Mouse (Mus musculus) small intestine, adult 2 months (tissue): ENCODE data around the gene Rap1gap2.

Source experiments
- CTCF ChIP-seq: fragments of 200-500 bp; IDR thresholded peaks from 2 replicates; pipeline ENCODE4 v1.5.1; 2012; ENCODE audit warnings: low read depth, mild to moderate bottlenecking, control low read depth, inconsistent platforms, low read length, moderate library complexity, mixed read lengths; ENCODE audit not compliant: insufficient replicate concordance, insufficient read length; ENCODE audit errors: extremely low read depth
- POLR2A ChIP-seq: fragments of 200-500 bp; IDR thresholded peaks from 2 replicates; pipeline ENCODE4 v1.6.1; 2012; ENCODE audit warnings: low read depth, mild to moderate bottlenecking, control low read depth, inconsistent platforms, low read length, moderate library complexity

DNA sequence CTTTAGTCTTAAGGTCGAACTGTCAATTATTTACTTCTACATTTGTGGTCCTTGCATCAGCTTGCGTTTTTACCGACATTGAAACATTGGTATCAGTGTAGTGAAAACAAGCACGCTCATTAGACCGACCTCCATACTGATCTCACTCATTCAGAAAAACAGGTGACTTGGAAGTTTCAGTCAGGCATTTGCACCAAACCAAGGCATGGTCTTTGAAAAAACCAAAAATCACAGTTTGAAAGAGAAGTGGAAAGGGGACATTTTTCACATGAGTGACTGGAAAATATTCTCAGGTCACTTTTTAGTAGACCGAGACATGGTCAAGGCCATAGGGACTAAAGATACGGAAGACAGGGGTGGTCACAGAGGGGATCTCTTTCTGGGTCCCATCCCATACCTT is 85.5 kb downstream of the Rap1gap2 start:
- TF ChIP-seq CTCF: no peak
- TF ChIP-seq POLR2A: no peak
